8 mouse cellular contexts compared by ENCODE assay signal in genomic region chr11:85739266-85739977, GRCm38 (mm10).
DNase-seq lines count a peak whose midpoint lies in the region; ATAC-seq lines count a peak whose summit lies in the region.

No protein-coding gene starts in this region.

- DNase-seq in kidney, postnatal 14 days: peak; percentile 26
- no peak for DNase-seq in kidney, adult 8-10 months
- DNase-seq in frontal cortex, postnatal 36 days (ENCODE audit: low spot score in 2 of 2): peak; percentile 29 to 70
- DNase-seq in left cerebral cortex, adult 8-10 months (ENCODE audit: low spot score in 2 of 2): peak; percentile 23 to 49
- peak; percentile 50 for DNase-seq in right cerebral cortex, postnatal 25 days
- DNase-seq in c-Kit-positive CD71-positive TER-119-positive erythroid progenitor cells, embryonic 14.5 days (ENCODE audit: low spot score): no peak
- no peak for DNase-seq in cerebellum, postnatal 14 days

- ATAC-seq in cerebellum, adult (ENCODE audit: insufficient number of reproducible peaks, low FRiP score, low TSS enrichment): no peak

Comparison
In these comparisons a context has a peak if more than half of its experiments do, and no peak if none do; other contexts are left out.
1. DNase-seq: peak in kidney, postnatal 14 days (single experiment), frontal cortex, postnatal 36 days (2 of 2), left cerebral cortex, adult 8-10 months (2 of 2) and right cerebral cortex, postnatal 25 days (single experiment); none in kidney, adult 8-10 months (0 of 2), c-Kit-positive CD71-positive TER-119-positive erythroid progenitor cells, embryonic 14.5 days (single experiment) and cerebellum, postnatal 14 days (0 of 2).